Mouse (Mus musculus): Measurements from ENCODE around the gene Ttc23. TPM values are rescaled to one million over a fixed set of nuclear protein-coding genes. Genes with fewer than 3 reads are reported as not detected.

Ttc23 gene
- polyA plus RNA-seq, 2 experiments from 2014 or later, result 0.64 to 1.8 TPM

DNA sequence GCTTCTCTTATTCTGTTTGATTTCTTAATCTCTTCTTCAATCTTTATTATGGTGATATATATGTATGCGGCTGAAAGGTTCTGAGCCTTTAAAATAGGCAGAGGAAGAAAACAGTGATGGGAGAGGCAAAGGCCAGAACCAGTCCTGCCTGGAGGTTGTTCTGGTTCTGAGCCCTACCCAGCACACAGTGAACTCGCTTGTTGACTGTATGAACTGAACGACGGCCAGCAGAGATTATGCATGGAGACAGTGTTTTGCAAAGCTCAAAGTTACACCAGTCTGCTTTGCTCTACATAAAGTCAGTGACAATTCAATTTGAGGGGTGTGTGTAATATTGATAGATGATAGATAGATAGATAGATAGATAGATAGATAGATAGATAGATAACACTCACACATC, 52.1 kb downstream of the Ttc23 start:
- ATAC-seq, result no peak

DNA sequence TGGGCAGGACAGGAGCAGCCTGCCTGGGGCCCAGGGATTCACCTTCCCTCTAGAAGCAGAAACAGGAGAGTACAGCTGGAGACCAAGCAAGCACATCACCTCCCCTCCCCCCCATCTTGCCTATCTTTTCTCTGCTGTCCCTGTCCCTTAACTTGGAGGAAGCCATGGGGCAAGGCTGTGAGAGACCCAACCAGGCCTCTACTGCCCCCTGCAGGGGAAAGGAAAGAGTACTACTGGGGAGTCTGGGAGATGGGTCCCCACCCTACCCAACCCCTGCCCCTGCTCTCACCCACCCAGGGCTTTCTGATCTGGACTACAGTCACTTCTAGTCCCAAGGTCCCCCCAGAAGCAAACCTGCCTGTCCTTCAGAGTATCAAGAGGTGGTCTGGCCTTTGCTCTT, 53.6 kb downstream of the Ttc23 start:
- ATAC-seq, result no peak

DNA sequence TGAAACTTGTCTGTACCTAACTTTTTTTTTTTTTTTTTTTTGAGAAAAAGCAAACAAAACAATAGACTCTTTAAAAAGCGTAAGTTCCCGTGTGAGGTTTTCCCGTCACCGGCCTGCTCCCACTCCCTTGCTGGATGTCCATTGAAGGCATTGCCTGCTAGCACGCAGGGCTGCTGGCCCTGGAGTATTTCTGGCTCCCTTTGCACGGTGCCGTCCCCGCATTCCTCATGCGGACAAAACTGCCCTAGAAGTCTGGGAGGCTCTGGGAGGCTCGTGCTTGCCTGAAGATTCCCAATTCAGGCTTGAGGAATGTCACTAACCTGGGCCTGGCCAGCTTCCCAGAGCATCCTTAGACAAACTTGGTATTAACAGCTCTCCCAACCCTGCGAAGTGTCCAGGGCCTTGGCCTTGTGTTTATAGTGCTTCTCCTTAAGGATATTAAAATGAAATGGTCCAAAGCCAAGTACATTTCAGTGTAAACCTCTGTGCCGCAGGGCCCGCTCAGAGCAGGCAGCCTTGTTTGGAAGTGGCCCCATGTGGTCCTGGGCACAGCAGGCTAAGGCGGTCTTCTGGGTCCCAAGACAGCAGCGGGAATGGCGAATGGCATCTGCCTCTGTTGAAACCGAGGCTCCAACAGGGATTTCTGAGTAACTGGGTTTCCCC, 54.2 kb downstream of the Ttc23 start:
- ATAC-seq, result no peak

DNA sequence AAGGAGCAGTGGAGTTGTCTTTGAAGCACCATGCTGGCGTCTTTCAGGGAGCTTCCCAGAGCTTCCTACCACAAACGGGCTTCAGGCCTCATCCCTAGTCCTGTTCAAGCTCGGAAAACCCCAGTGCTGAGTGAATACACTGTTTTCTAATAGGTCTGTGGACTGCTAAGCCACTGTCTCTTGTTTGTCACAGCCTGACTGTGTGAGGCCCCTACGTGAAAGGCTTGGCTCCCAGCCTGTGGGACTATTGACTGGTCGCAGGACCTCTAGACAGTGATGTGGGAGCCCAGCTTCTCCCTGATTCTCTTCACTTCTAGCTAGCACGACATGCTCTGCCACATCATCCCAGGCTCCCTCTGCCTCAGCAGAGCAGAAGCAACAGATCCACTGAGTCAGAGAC, 61.0 kb downstream of the Ttc23 start:
- ATAC-seq, result no peak

DNA sequence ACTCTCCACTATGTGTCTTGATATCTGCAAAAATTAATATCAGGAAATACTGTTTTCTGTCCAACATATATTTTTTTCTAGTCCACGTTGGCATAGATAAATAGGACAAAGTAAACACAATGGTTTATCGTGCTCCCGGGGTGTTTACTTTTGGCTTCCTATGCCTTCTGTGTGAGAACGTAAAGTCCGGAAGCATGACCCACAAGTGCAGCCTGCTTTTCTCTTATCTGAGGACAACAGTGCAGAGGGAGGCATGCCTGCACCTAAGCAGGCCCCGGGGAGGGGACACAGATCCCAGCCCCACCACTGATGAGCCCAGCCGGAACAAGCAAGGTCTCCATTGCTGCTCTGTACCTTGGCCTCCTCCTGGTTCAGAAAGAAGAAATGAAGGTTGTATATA, 63.0 kb downstream of the Ttc23 start:
- ATAC-seq, result no peak

DNA sequence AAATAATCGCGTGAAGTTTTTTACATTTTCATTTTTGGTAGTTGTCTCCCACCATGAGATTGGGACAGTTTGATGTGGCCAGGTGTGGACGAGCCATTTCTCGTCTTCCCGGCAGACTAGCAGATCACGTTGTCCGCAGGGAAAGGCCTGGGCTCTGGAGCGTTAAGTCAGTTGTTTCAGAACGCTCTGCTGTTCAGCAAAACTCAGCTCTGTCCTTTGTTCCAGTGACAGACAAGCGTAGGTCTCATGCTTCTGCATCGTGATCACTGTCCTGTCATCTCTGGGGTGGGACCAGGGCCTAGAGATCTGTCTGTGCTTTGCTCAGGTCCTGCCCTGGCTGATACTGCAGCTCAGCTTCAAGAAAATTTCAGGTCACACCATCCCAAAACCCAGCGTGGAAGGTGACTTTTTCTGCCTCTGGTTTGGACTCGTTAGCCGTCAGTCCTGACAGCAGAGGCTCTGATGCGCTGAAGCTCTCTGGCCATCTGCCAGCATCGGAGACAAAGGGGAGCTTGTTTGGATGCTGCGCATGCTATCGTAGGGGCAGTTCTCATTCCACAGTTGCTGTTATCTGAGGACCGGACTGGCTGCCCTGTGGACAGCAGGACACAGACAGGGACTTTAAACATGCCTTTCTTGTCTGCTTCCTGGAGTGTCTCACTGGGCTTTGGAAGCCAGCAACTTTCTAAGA, 66.8 kb downstream of the Ttc23 start:
- no peak for ATAC-seq

DNA sequence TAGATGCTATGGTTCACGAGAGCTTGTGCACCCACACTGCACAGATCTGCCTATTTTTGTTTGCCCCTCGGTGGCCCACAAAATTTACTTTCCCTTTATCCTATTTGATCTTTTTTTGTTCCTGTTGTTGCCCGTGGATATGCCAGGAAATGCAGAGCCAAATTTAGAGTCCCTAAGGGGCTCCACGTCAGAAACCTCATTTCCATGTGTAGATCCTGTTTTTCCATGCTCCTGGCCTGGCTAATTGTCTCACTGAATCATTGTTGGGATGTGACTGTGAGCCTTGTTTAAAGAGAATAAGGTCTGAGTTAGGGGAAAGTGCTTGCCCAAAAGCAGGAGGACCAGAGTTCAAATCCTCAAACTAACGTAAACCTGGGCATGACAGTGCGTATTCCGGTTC, 68.0 kb downstream of the Ttc23 start:
- ATAC-seq, result no peak

DNA sequence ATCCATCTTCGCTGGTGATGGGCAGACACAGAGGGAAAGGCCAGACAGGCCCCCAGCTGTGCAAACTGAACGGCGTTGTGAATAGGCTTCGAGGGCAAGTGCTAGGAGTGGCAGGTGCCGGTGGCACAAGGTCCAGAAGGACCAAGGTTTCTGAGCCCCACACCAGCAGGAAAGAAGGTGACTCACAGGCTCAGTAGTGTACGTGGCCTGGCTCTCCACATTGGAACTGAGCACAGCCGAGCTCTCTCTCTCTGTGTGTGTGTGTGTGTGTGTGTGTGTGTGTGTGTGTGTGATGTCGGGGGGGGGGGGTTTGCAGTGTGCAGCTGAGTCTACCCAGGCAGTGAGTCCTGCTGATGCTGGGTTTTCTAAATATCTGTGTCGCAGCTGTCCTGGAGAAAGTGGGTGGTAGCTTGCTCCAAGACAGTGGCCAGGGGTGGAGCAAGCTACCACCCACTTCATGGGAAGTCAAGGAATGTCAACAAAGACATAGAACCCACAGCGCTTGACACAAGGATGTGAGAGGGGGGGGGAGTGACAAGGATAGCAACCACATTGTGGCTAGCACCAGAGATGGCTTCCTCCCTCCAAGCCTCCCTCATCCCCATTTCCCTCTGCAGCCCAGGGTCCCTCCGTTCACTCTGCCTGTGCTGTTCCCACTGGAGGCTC, 69.1 kb downstream of the Ttc23 start:
- ATAC-seq, result no peak

DNA sequence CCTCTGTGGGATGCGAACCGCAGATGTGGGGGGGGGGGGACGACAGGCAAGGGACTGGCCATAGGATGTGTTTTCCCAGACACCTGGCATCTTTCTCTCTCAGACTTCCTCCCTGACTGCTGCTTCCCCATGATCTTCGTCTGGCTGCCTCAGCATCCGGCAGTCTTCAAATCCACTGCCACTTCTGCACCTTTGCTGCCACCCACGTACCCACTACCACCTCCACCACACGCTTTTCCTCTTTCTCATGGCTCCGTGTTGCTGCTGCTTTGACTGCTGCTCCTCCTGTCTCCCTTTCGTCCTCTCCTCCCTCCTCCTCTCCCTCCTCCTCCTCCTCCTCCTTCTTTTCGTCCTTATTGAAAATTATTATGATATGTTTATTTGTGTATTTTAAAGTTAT, 69.7 kb downstream of the Ttc23 start:
- ATAC-seq, result no peak

DNA sequence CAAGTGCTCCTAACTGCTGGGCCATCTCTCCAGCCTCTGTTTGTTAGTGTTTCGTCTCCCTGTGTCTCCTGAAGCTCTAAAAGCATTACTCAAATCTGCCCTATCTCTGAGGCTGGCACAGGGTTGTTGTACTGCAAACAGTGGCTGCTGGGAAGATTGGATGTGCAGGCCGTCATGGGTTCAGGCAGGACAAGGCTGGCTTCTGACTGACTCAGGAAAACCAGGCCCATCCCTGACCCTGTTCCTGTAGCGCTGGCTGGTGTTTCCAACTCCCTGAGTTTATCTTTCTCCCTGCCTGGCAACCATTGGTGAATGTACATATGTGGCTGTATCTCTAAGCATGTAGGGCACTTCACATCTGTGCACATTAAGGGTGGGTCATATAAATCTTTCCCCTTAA, 70.3 kb downstream of the Ttc23 start:
- ATAC-seq, result no peak

DNA sequence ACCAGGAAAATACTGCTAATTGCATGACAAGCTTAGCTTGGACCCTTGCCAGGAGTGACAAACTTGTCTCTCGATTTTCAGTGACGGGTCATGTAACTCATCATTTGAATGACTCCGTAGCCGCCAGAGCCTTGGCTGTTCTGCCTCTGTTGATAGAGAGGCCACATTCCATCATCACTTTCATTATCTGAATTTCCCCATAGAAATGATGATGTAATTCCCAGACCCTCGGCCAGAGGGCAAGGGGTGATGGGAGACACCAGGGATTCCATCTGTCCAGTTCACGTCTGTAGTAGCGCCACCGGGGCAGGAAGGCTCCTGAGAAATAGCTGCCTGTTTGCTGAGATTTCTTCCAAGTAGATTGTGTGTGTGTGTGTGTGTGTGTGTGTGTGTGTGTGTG, 71.6 kb downstream of the Ttc23 start:
- no peak for ATAC-seq

DNA sequence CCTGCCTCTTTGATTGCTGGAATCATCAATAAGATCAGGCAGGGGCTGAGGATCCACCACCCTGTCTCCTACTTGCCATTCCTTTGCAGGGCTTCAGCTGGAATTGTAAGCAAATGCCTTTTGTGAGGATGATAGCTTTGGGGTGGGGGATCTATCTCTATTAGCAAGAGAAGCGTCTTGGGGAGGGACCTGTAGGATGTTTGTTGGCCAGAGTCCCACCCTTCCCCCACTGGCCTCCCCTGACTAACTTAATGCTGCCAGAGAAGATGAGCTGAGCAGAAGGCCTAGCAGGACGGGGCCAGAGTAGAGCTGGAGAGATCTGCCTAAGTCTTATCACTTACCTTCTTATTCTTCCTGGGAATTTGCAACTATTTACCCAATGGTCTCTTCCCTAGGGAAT, 75.0 kb downstream of the Ttc23 start:
- no peak for ATAC-seq

DNA sequence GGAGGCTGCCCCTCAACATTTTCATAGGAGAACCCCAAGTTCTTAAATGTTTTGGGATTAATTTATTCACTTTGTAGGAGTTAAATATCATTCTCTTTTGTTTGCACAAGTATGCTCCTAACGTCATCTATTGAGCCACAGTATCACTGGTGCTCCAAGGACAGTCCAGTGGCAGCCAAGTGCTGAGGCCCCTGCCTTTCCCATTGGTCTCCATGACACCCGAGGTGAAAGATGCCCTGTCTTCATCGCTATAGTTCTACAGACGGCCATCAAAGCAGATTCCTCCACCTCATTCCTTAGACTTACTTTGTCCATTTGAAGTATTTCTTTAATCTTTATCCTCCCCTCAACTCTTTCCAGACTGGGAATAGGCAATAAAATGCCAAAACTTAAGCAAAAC, 77.3 kb downstream of the Ttc23 start:
- ATAC-seq, result no peak

DNA sequence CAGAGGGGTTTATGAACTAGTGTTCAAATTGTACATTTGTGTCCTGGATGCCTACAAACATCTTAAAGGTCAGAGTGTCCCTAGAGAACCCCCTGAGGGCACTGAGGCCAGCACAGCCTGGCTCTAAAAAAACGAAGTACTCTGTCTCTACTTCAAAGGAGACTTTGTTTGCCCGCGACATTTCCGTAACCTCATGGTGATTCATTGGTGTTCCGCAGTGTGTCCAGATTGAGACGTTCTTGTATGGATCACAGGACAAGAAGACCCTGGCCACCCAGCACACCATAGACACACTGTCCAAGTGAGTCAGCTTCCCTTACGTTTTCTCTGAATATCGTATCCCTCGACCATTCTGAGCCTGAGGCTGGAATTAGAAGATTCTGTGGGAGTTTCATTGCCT, 77.8 kb downstream of the Ttc23 start:
- ATAC-seq, result no peak

DNA sequence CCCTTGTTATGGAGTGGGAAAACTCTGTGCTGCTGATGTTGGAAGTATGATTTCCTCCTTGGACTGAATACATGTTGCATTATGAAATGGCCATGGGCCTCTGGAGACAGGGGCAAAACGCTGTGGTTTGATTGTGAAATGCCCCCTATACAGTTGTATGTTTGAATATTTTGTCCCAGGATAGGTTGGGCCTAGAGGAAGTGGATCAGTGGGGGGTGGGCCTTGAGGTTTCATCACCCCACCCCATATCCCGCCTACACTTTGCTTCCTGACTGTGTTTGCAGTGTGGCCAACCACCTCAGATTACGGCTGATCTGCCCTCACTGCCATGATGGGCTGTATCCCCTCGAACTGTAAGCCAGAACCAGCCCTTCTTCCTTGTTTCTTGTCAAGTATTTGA, 81.0 kb downstream of the Ttc23 start:
- ATAC-seq, result no peak

DNA sequence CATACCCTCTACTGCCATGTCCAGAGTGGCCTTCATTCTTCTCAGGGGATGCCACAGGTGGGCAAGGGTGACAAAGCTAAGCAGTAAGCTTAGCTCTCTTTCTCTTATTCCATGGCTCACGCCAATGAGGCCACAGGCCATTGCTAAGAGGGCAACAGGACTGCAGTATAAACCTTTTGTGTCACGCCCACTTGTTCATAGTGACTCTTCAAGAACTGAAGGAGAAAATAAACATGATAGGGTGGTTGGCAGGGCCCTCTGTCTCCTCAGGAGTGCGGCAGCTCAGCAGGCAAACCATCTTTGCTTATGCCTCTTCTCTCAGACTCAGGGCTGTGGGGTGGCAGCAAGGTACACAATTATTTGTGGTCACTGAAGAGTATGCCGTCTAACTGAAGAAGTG, 81.6 kb downstream of the Ttc23 start:
- no peak for ATAC-seq

DNA sequence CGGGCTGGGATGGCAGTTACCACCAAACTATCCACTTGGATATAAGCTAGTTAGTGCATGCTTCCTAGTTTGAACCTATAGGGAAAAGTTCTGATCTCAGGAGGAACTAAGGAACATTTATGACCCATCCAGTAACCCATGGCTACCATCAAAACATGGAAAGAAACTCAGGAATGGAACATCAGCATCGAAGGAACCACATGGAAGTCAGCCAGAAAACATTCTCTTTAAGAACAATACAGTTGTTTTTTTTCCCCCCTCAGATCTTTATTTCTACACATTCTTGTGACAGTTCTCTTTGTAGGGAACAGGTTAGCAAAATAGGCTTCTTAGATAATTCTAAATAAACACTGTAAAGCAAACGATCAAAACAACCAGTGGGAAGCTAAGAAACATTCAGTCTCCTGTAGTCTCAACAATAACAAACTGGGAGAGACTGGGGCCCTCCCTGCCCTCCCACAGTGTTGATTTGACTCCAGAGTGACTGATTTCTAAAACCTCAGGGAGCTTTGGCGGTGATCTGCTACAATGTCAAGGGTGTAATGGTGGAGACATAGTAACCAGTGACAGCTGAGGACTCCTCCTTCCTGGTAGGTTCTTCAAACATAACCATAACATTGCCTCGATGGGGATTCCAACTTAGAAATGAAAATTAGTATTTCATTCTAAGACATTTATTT, 83.4 kb downstream of the Ttc23 start:
- no peak for ATAC-seq

DNA sequence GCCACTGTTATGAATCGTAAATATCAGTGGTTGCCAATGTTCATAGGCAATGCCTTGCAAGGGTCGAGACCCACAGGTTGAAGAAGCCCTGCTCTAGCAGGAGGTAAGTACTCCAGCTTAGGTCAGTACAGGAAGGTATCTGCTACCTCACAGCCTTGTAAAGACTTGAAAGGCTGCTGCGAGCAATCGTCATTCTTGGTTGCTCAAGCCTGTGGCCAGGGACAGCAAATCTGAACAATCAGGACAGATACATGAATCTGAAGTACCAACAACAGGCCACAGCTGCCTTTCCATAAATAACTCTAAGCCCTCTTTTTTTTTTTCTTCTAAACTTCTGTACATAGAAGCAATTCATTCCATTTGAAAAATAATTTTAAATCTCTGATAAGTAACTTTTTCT, 85.1 kb downstream of the Ttc23 start:
- ATAC-seq, result no peak

DNA sequence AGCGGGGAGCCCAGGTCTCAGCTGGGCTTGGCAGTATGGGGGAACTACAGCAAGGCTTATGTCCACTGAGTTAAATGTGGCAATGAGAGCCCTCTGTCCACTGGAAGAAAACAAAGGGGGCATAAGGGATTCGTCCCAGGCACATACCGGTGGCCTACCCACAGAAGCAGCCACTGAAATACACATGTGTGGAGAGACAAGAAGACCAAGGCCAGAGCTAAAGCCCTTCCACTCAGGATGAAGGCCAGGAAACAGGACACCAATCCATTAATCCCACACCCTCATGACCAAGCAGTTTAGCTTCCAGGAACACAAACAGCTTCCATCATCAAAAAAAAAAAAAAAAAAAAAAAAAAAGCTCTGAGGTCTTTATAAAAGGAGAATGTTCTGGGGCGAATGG, 93.2 kb downstream of the Ttc23 start:
- no peak for ATAC-seq

DNA sequence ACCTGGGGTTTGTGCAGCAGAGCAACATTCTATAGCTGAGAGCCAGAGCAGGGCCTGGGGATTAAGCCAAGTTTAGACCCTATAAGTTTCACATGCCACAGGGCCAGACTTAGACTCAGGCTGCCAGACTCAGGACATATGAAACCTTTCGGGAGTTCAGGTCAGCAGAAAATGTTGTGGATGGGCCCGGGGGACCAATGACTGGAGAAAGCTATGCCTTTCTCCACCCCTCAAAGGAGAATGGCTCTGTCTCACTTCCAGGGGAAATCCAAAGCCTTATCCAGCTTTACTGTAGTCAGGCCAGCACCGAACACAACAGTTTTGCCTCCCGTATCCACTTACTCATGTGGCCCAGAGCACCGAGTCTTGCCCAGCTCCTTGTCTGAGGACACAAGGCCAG, 93.6 kb downstream of the Ttc23 start:
- no peak for ATAC-seq

DNA sequence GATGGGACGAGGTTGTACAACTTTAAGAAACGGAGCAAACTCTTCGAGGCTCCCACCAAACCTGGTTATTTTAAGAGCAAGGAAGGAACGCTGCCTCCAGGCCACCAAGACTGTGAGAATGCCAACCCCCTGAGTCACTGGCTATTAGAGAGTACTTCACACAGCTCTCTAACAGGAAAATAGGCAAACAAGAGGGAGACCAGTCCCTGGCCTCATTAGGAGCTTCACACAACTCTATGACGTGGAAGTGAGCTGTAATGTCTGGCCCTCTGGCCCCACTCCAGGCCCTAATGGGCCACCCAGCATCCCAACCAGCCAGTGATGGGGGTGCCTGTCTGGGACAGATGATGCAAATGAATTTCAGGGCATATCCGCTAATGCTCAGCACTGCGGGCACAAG, 94.5 kb downstream of the Ttc23 start:
- ATAC-seq, result no peak

DNA sequence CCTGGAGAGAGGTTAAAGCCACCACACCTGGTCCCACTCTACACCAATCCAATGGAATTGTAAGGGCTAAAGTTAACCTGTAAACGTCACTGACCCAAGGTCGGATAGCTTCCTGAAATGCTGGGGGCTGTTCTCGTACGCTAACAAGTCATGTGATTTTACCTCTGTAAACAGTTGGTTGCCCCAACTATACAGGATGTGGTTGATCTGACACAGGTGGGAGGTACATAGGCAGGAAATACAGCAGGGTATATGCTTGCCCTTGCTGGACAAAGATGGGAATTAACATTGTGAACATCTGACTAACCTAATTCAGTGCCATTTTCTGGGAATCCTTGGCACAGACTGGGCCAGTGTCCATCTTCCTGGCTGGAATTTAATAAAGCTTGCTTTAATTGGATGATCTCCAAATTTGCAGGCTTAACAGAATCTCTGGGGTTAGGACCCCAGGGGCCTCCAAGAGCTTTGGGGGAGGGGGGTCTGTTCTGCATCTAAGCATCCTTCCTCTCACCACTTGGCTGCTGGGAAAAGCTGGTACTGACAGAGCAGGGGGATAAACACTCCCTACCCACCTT, 100.6 kb downstream of the Ttc23 start:
- peak; percentile 59 for ATAC-seq

All from activated CD4-positive, CD25-positive, alpha-beta regulatory T cell, adult 4 months (primary cell).